Mouse (Mus musculus): ENCODE data around the gene Edem2.
"Not testable (repeated sequence)": the region's sequence is repeated elsewhere in the genome, so short reads cannot be mapped to it uniquely, and the experiment has no call there.

The Edem2 gene

DNA sequence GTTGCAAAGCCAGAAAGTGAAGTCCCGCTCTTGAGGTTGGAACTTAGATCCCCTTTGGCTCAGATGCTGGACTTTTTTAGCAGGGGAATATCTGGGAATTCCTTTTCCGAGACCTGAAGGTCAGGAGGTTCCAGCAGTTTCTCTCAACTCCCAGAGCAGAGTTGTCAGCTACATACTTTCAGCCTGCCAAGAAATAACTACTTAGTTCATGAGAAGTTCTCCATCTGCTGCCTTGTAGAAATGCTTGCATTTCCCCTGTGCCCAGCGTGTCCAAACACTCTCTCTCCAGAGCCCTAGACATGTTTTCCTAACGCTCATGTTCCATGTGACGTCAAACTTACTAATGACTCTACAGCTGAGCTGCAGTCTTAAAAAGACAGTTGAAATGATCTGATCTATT is 5.8 kb upstream of the Edem2 start:
- DNase-seq = no peak

DNA sequence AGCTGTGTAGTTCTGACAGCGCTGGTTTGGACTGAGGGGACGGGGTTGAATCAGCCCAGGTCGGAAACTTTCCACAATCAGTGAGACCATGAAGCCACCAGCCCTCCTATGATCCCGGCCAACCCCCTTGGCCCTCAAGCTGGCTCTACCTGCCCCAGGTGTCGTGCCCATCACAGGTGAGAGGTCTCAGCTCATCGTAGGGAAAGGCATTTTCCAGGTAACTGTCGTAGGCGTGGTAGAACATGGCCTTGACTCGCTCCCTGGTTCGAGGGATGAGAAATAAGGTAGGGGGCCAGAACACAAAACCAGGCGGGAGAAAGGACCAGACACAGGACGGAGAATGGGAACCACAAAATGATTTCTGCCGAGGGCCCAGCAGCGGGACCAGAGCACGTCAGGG is 533 bp downstream of the Edem2 start:
- no peak for DNase-seq

DNA sequence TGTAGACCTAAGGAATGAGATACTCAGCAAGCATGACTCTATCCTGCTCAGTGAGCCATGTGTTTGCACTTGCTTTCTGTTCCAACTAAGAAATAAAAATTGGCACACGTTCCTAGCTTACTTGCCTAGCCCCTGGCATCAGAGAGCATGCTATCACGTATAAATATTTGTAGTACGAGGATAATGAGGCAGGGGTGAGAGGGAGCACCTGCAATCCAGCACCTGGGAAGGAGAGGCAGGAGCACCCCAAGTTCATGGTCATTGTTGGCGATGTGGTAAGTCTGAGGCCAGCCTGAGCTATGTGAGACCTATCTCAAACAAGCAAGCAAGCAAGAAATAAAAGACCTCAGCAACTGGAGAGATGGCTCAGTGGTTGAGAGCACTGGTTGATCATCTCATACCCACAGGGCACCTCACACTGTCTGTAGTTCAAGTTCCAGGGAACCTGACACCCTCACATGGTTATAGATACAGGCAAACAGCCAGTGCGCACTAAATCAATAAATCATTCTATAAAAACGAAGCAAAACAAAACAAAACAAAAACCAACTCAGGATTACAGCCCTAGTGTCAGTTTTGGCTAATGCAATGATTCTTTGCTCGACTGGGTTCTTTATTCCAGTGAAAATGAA is 1.4 kb downstream of the Edem2 start:
- DNase-seq = no peak

DNA sequence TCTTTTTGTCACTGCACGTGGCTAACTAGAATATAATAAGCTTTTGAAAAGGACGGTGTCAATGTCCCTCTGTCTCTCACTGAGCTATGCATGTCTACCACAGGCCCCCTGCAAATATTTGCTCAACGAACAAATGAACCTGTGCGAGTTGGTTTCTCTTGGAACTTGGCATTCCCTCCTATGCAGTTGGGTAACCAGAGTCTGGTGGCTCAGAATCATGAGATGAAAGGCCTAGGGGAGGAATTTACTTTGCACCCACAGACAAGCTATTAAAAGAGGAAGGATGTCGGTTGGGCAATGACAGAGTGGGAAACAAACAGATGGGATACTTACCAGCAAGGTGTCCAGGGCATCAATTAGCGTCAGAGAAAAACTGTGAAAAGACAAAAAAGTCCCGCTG is 3.0 kb downstream of the Edem2 start:
- no peak for DNase-seq

DNA sequence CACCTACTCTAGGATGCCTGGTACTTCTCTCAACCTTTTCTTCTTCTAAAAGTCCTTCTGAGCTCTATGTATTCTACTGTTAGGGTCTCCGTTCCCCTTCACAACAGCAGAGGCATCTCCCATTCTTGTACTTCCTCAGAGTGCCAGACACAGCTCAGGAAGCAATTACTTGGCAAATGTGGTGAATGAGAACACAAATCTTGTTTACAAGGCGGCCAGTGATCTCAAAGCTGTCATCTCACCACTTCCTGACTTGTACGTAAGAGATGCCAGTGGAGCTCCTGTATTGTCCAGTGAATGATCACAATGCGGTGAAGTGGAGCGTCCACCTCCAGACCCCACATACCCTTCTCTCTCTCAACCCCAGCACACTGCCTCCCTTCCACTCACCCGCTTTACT is 4.7 kb downstream of the Edem2 start:
- DNase-seq = no peak

DNA sequence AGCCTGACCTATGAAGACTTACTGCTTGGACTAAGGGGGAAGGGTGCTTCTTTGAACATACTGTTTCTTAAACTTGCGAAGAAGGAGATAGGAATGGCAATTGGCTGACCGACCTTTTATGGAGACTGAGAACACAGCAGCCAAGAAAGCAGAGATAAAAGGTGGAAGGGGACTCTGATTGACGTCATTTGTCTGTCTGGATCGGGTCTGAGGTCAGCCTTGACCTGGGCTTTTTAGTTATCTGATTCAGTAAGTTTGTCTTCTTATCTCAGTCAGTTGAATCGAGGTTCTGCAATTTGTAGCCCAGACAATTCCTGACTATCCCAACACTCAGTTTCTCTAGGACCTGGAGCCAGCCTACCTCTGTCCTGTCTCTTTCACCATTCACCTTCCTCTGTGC is 5.2 kb downstream of the Edem2 start:
- DNase-seq = no peak

DNA sequence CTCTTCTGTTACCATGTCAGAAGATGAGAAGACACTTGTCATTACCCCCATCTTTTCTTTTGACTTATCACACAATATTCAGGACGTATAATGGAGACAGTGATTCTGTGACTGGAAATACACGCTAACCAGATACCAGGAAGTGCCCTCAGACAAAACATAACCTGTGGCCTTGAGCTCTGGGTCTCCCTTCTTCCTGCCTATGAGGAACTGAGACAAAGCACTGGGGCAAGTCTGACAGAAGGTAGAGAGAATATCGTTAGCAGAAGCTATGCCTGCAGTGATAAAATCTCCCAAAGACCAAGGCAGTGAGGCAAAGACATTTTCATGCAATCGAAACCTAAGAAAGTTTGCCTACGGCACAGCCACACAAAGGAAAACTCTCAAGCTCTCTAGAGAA is 8.7 kb downstream of the Edem2 start:
- no peak for DNase-seq

DNA sequence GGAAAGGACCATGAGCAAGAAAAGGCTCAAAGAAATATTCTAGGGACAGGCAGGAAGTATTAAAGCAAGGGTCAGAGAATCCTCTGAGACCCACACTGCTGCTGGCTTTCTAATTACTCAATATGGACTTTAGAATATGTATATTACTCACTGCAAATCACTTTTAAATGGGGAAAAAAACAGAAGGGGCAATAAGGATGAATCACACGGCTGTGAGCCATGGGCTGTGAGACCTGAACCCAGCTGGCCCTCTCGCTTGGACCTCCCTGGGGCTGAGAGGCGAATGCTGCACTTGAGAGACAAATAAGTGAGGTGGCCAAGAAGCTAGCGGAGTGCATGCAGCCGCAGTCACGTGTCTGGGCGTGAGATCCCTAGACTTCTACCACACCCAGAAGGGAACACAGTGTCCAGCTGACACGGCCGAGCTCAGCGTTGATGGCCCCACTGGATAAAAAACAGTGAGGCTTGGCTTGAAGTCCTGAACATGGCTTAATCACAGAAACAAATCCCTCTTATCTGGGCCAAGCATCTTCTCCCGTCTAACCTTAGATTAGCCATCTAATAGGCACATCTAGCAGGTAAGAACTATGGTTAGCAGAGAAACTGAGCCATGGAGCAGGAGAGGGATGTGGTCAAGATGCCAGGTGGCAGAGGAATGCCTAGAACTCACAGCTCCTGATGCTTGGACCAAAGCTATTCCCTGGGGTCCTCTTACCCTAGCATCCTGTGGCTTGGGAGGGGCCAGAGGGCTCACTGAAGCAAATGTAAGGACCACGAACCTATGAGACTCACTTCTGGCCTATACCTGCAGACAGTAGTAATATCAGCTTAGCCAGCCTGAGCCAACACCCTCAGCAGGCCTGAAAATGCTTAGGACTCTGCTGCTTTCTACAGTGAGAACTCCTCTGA is 11.9 kb downstream of the Edem2 start:
- no peak for DNase-seq

DNA sequence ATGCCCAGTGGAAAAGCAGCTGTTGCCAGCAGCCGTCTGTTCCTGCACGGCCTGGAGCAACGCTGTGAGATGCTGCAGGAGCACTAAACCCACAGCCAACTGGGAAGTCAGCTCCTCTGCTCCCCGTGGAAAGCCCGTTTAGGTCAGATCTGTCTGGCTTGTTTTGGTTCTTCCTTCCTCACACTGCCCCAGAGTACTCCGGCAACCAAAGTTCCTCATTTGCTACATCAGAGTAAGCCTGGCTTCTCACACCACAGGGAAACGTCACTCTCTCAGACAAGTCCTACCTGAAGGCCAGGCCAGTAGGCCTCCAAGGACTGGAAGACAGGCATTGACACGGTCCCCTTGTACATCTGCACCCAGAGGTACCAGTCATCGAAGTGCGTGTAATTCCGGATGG is 18.7 kb downstream of the Edem2 start:
- DNase-seq = no peak

DNA sequence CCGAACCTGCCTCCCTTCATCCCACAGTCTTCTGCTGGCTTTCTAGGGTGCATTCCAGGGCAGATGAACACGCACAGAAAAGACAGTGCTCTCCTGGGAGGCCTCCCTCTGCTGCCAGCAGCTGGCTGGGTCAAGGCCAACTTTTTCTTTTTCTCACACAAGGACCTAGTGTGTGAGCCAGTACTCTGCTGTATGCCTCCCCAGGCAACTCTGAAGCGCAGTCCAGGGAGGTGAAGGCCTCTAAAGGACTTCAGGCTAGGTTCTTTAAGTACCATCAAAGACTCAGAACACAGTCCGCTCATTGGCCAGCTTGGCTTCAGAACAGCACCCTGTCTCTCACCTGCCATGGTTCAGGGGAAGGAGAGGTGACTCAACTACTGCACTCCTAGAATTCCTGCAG is 22.0 kb downstream of the Edem2 start:
- DNase-seq = no peak

DNA sequence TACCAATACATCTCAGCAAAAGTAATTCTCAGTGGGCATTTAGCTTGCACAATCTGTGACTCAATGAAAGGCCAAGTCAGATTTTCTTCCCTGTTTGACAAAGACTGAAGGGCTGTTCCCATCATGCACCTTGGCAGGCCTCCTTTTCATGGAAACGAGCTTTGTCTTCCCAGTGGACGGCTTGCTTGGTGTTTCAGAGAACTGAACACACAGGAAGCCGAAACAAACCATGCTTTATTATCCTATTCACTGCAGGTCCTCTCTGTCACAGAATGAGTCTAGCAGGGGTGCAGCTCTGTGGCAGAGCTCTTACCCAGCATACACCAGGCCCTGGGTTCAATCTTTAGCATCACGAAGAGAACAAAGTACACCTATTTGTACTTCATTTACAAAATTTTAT is 25.6 kb downstream of the Edem2 start:
- DNase-seq = no peak

DNA sequence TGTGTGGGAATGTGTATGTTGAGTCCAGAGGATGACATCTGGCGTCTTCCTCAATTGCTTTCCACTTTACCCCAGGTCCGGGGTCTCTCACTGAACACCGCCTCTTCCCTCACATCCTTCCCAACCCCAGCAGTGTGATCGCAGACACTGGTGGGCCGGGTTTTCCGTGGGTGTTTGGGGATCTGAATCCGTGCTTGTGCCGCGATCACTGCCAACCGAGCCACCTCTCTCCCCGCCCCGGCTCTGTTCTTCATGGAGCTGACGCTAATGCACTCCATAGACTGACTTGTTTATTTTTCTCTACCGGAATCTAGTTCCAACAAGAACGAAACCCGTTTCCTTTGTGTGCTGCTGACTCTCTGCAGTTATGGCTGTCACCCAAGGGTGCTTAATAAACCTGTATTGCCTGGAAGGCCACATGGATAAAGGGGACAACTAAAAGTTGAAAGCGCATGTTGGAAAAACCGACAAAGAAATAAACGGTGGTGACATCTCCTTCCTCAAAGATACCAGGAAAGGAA is 27.8 kb downstream of the Edem2 start:
- no peak for DNase-seq

DNA sequence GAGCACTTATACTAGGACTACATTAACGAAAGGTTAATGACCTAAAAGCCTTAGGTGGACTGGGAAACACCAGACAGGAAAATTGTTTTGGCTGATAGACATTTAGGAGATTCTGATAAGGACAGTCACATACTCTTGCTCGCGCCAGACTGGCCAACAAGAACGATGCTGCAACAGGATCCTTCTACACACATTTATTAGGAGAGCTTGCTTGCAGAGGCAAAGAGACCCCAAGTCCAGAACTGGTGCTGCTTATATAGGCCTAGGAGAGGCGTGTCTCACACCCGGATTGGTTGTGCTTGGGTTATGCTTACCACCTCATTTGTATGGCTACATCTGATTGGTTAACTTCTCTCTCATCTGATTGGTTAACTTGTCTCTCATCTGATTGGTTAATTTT is 30.8 kb downstream of the Edem2 start:
- not testable (repeated sequence) for DNase-seq

DNA sequence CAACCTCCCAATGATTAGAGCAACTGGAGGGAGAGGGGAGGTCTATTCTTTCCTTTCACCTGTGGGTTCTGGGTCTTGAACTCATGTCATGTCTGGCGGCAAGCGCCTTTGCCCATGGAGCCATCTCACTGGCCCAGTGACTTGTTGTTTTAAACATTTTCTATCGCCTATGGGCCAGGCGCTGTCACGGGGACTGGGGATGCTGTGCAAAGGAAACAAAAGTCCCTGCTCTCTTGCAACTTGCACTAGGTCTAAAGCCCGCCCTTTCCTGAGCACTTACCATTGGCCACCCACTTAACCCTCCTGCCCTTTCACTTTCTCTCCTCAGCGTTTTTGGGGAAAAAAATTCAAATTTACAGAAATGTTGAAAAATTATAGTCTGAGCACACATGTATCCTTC is 32.4 kb downstream of the Edem2 start:
- DNase-seq = no peak

DNA sequence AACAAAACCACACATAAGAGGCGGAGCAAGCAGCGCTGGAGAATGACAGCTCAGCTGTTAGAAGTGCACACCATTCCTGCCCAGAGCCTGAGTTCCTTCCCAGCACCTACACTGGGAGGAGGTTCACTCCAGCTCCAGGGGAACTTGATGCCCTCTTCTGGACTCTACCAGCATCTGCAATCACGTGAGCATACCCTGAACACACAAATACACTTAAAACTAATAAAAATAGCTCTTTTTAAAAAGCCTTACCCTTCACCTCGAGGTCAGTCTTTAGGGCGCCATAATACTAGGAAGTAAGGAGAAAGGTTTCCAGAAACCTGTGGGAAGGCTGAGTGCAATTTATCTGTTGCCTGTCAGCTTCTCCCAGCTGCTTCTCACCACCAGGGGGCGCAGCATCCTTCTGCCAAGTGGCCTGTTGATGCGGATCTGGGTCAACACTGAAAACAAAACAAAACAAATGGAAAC is 33.1 kb downstream of the Edem2 start:
- DNase-seq = peak; percentile 87

DNA sequence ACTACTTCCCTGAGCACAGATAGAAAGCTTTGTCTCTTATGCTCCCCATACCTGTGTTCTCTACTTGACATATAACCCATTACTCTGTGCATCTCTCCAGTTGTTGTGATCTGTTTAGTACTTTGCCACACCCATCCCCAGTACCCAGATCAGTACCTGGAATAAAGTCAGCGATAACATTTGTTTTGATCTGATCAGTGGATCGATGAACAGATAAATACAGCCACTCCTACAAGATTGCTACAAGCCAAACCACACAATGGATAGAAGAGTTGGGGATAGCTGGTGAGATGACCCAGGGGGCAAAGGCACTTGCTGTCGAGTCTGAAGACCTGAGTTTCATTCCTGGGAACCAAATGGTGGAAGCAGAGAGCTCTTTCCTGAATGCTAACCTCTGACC is 34.0 kb downstream of the Edem2 start:
- DNase-seq = no peak

DNA sequence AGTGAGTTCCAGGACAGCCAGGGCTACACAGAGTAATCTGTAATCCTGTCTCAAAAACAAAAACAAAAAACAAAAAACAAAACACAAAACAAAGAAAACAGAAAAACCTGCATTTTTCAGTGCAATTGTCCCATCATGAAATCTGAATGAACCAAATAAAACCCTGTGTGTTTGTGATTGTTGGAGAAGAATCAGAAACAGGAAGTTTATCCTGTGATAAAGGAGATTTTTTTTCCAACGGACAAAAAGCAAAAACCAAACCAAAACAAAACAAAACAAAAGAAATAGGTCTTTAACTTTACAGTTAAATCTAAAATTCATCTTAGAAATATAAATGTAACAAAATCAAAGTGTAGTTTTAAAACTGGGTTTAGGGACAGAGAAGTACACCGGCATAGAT is 34.7 kb downstream of the Edem2 start:
- DNase-seq = no peak

DNA sequence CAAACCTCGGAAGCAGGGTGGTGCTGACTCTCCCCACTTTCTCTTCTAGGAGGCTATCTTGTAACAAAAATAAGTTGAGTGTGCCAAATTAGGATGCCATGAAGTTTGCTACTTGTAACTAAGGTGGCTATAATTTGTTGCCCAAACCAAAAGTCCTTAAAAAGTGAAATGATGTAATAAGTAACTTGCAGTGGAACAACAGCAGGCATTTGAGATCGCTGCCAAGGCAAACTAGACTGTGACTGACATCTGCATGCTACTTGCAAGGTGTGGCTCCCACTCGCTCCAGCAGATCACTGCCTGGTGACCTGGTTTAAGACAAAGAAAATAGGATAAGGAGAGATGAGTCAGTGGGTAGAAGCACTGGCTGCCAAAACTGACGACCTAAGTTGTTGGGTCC is 36.1 kb downstream of the Edem2 start:
- peak; percentile 55 for DNase-seq

DNA sequence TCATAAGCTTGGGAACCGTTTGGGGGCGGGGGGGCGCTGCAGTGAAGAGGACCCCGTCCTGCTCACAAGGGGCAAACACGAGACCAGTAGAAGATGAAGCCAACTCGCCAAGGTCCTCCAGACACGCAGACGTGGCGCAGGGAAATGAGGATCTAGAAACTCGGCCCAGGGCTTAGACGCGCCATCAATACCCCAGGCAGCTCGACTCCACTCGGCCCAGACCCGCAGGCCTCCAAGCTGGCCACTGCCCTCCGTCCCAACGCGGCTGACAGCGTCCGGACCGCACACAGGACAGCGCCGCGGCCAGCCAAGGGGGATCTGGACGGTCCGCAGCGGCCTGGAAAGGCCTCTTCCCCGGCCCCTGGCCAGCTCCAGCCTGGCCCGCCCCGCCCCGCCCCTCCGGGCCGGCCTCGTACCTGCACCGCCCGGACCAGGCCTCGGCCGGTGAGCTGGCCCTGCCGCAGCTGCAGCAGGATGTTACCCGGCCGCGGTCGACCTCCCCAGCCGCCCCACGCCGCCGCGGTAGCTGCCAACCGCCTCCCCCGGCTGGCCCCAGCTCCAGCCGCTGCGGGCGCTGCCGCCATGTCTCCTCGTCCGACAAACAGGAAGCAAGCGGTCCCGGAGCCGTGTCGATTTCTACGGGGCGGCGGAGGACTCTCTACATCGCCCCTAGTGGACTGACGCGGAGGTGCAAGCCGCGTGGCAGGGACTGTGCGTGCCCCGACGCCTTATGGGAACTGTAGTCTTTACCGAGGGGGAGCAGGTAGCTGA is 37.4 kb downstream of the Edem2 start, which contains the start of gene Trpc4ap:
Gene Trpc4ap, minus strand, starts transcription at position 662 of the 771 bp plus-strand sequence.
- peak; percentile 95 for DNase-seq

DNA sequence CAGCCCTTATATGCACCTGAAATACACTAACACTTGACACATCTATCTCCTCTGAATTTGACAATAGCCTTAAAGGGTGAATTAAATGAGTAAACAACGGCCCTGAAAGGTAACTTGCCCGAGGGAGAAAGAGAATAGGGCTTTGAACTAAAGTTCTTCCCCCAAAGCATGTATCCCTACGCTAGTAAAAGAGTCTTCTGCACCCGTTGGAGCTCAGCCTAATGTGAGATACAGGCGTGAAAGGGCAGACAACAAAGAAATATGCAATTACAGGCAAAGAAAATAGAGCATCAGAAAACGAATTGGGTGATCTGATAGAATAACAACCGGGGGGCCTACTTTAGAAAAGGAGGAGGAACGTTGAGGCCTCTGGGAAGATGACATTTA is 37.9 kb downstream of the Edem2 start:
- no peak for DNase-seq

DNA sequence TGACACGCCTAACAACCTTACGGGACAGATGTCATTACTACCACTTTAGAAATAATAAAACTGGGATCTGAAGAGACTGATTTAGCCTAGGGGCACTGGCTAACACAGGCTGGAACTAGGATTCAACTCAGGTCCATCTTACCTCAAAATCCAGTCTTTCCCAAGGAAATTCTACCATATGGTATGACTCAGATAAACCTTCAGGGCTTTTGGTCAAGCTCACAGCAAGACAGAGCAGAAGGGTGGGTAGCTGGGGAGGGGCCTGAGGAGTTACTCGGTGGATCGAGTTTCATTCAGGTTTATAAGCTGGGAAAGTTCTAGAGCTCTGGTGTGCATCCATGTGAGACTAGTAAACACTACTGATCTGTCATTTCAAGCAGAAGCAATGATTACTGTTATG is 40.1 kb downstream of the Edem2 start:
- no peak for DNase-seq

DNA sequence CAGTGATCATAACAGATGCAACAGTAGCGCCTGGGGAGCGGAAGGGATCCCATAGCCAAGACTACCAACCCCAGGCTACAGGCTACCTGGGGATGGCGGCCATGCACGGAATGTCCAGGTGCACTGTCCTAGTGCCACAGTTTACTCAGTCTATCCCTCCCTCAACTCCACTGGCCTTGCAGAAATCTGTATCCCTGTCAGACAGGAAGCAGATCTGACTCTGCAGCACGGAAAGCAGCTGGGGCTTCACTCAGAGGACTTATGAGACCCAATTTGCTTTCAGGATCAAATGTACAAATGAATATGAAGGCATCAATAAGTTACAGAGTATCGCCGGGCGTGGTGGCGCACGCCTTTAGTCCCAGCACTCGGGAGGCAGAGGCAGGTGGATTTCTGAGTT is 41.5 kb downstream of the Edem2 start:
- no peak for DNase-seq

DNA sequence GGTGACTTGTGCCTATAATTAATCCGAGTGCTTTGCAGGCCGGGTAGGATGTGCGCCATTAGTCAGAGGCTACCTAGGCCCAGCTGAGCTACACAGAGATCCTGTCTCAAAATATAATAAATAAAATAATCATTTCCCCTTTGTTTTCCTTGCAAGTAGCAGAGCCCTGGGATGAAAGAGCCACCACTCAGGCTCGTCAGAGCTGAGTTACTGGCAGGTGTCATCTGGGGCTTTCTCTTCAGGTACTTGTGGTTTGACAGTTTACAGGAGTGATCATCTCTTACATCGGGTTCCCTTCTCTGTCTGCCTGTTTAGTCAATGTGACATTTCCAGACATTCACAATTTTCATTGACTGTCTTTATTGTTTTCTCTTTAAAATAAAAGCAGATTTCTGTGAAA is 42.7 kb downstream of the Edem2 start:
- no peak for DNase-seq

All from cerebellum, adult 9-11 months (tissue).